Mouse (Mus musculus) gastrocnemius, adult 18-20 months (tissue): ENCODE results near the gene Car5a. TPM values are rescaled to one million over a fixed set of nuclear protein-coding genes. Genes with fewer than 3 reads are reported as not detected.

ENCODE experiments used
- DNase-seq: peaks from one replicate; pipeline ENCODE4 v3.0.0; 2021; ENCODE audit warnings: low spot score
- microRNA-seq: library from miRNA; unstranded; fragments of <30 nt; microRNA quantifications from one replicate; pipeline ENCODE4 v1.2.0, GENCODE M21; 2021
- total RNA-seq, 2 experiments: library from RNA; stranded (reverse); gene quantifications; 2 replicates each; pipeline ENCODE4 v1.2.3; 2021

The Car5a gene
- total RNA-seq, 2 experiments from 2014 or later: not detected

- no peak for DNase-seq
Observed at GRCm38 (mm10) chr8:121881921-121882320, 62.8 kb downstream of the Car5a start.

- DNase-seq: no peak
Observed at GRCm38 (mm10) chr8:121880818-121881217, 63.9 kb downstream of the Car5a start.

GRCm38 (mm10) chr8:121879712-121880111 lies 65.0 kb downstream of the Car5a start:
- no peak for DNase-seq

GRCm38 (mm10) chr8:121877828-121878480 lies 66.8 kb downstream of the Car5a start:
- DNase-seq: no peak

GRCm38 (mm10) chr8:121877212-121877611 lies 67.5 kb downstream of the Car5a start:
- no peak for DNase-seq

GRCm38 (mm10) chr8:121875517-121875916 lies 69.2 kb downstream of the Car5a start:
- no peak for DNase-seq

- no peak for DNase-seq
Observed at GRCm38 (mm10) chr8:121875045-121875444, 69.7 kb downstream of the Car5a start.

GRCm38 (mm10) chr8:121874031-121874430 lies 70.7 kb downstream of the Car5a start:
- peak; percentile 60 for DNase-seq

GRCm38 (mm10) chr8:121871833-121872440 lies 72.8 kb downstream of the Car5a start:
- no peak for DNase-seq

GRCm38 (mm10) chr8:121870190-121870589 lies 74.5 kb downstream of the Car5a start:
- no peak for DNase-seq

- DNase-seq: no peak
Observed at GRCm38 (mm10) chr8:121868896-121869295, 75.8 kb downstream of the Car5a start.

- DNase-seq: no peak
Observed at GRCm38 (mm10) chr8:121868196-121868595, 76.5 kb downstream of the Car5a start.

Small RNA genes within 50 kb of the gene (microRNA-seq; reads per million reads assigned to microRNA genes)
- gene Mir7237: 1.0 reads per million

Other genes with a start within 250 kb of the Car5a start
- under 1 TPM in 1 of 2 experiments, not detected in 1; 0.07 TPM for gene Jph3, start 215.3 kb downstream of the Car5a start, total RNA-seq
- gene Klhdc4, start 115.3 kb downstream of the Car5a start, total RNA-seq: 10 to 100 TPM in 1 of 2 experiments, 1 to 10 TPM in 1; 9.4 to 10.7 TPM
- gene Slc7a5, start 37.2 kb downstream of the Car5a start, total RNA-seq: 1 to 10 TPM; 1.0 to 1.4 TPM
- 1 to 10 TPM; 8.4 TPM for gene Banp, start 4.8 kb upstream of the Car5a start, total RNA-seq